Mouse (Mus musculus) adrenal gland, adult (tissue): Measurements from ENCODE around the gene Ddx24.
"Not testable (repeated sequence)": the region's sequence is repeated elsewhere in the genome, so short reads cannot be mapped to it uniquely, and the experiment has no call there.

Source experiments
- DNase-seq, 2 experiments: peaks; one replicate each; pipeline ENCODE4 v3.0.0; 2022 to 2023; ENCODE audit warnings: low spot score in 1 of 2; ENCODE audit not compliant: inconsistent age in 2 of 2

Gene Ddx24

DNA sequence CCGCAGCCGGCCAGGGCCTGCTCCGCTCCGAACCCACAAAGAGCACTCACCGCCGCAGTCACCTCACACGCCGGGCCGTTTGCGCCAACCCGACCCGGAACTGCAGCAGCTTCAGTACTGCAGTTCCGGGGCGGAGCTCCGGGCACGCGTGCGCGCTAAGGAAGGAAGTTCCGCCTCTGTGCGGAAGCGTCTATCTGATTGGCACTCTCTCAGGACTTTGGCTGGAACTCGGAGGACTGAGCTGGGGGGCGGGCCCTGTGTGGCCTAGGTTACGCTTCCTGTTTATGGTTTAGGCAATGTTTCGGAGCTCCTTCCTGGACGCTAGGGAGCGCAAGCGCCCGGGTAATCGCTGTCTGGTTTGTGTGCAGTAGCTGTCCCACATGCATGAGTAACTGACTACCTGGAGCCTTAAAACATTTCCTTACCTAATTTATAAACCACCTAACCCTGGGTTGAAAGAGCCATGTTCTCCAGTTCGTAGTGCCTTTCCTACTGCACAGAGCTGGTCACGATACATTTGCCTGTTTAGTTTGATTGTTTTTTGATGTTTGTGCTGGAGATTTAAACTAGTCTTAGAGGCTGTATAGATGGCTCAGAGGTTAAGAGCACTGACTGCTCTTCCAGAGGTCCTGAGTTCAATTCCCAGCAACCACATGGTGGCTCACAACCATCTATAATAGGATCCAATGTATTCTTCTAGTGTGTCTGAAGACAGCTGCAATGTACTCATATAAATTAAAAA is at the start of gene Ddx24:
Ddx24 (minus strand) TSS at position 102 of the 742 bp plus-strand sequence.
- peak; percentile 99 for DNase-seq

DNA sequence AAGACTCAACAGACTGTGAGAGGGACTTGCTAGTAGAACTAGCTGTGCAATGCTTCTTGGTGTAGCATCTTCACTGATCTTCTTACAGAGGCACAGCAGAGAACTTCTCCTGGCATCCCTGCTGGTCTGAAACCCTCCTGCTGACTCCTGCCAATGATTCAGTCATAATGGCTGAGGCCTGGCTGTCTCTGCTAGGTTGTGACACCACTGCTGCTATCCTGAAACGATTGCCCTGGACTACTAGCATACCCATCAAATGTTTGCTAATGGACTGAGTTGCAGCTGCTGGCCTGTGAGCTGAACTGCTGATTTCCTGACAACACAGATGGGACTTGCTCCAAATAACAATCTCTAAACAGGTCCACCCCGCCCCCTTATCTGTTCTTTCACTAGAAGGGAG is 48.9 kb upstream of the Ddx24 start:
- peak in 1 of 2 experiments; percentile 35 for DNase-seq

DNA sequence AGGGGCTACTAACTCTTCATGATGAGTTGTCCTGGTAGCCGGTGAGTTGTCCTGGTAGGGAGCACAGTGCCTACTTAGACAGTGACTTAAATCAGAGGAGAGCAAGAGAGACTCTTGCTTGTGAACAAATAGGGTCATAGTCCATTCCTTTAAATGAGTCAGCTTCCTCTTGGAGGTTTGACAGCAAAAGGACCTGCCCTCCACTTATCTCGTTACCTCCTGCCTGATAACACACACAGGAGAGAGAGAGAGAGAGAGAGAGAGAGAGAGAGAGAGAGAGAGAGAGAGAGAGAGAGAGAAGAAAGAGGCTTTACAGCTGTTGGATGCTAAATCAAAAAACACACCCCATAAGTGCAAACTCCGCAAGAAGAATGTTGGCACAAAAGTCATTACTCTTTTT is 31.5 kb upstream of the Ddx24 start, which contains the start of gene Ifi27l2b:
Ifi27l2b (minus strand) TSS at position 84 of the 400 bp plus-strand sequence.
- no peak for DNase-seq

DNA sequence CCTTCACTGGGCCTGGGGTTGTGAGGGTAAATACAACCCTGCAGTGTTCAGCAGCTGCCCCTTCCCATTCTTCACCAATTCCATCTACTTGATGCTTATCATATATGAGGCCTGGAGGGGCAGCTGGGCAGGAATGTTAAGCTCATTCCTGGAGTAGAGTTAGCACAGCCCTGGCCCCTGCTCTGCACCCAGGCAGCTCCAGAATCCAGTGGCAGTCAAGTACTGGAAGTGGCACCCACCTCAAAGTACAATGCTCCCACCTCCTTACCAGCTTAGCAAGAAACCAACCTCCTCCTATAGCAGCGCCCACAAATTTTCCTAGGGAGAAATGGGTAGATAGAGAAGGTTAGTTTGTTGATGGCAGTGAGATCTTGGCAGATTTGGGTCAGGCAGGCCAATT is 31.1 kb upstream of the Ddx24 start:
- not testable (repeated sequence) for DNase-seq

DNA sequence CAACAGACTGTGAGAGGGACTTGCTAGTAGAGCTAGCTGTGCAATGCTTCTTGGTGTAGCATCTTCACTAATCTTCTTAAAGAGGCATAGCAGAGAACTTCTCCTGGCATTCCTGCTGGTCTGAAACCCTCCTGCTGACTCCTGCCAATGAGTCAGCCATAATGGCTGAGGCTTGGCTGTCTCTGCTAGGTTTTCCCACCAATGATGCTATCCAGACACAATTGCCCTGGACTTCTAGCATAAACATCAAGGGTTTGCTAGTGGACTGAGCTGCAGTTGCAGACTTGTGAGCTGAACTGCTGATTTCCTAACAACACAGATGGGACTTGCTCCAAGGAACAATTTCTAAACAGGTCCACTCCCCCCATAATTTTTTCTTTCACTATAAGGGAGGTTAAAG is 27.7 kb upstream of the Ddx24 start:
- DNase-seq = no peak

DNA sequence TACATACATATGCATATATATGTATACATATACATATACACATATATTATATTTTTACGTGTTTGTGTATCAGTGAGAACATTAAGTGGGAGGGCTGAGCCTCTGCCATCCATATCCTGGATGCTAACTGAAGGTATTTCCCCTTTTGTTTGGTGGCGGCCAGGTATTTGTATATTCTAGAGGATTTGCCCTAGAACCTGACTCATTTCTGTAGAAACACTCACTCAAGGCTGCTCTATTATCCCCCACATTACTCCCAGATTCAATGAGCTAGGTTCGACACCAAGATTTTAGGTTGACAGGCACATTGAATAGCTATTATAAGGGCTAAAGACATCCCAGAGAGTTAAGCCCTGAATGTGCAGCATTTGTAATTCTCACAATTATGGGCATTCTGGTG is 19.4 kb upstream of the Ddx24 start:
- peak in 1 of 2 experiments; percentile 16 for DNase-seq

DNA sequence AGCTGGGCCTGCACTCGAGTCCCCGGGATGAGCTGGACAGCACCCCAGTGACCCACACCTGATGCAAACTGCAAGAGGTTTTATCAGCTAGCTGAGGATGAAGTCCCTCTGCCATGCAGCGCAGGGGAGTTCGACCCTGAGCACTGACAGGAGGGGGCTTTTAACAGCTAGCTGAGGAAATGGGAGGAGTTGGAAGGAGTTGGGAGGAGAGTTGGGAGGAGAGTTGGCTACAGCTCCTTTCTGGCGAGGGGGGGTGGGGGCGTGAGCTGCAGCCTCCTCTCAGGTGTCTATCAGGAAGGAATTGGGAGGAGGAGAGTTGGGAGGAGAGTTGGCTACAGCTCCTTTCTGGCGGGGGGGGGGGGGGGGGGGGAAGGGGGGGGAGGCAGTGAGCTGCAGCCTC is 18.6 kb upstream of the Ddx24 start:
- DNase-seq = peak in 1 of 2 experiments; percentile 22

DNA sequence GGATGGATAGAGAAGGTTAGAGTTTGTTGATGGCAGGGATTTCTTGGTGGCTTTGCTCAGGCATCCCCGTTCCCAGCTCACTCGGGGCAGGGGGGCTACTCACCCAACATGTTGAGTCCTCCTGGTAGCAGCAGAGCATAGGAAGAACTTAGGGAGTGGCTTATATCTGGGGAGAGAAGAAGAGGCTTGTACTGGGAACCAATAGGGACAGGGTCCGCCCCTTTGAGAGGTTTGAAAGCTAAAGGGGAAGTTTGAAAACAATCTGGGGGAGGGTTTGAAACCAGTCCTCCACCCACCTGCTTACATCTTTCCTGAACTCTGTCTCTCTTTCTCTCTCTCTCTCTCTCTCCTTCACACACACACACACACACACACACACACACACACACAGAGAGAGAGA is 17.9 kb upstream of the Ddx24 start, which contains the start of gene Ifi27l2a:
Ifi27l2a (minus strand) TSS at position 157 of the 400 bp plus-strand sequence.
- peak in 1 of 2 experiments; percentile 54 for DNase-seq

DNA sequence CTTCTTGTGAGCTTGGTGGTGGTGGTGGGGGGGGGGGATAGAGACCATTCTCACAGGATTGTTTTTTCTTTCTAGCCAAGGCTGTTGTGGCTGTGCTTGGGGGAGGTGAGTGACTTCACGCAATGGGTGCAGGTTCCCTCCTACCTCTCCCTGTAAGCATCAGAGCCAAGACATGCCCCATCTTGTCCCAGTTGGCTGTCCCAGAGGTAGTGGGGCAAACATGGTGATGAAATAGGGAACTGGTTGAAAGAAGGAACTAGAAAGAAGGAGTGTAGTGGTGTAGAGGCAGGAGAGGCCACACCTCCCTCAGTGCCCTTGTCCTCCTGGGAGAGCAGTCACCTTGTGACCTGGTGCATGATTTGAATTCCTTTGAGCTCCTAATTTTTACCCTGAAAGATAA is 12.0 kb upstream of the Ddx24 start:
- peak in 1 of 2 experiments; percentile 58 for DNase-seq

DNA sequence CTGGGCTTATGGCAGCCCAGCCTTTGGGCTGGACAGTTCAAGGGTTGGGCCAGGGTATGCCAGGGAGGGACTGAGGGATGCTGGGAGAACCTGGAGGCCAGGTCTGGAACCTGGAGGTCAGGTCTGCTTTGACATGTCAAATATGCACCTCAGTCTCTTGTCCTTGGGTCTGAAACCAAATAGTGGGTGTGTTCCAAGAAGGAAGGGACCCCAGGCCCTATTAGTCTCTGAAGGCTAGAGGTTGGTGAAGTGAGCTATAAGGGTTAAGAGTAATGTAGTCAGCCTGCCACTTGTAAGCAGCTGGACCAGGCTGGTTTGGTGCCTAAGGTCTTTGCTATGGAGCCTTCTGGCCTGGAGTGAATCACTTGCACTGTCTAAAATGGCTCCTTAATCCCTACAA is 9.2 kb upstream of the Ddx24 start:
- DNase-seq = peak in 1 of 2 experiments; percentile 63

DNA sequence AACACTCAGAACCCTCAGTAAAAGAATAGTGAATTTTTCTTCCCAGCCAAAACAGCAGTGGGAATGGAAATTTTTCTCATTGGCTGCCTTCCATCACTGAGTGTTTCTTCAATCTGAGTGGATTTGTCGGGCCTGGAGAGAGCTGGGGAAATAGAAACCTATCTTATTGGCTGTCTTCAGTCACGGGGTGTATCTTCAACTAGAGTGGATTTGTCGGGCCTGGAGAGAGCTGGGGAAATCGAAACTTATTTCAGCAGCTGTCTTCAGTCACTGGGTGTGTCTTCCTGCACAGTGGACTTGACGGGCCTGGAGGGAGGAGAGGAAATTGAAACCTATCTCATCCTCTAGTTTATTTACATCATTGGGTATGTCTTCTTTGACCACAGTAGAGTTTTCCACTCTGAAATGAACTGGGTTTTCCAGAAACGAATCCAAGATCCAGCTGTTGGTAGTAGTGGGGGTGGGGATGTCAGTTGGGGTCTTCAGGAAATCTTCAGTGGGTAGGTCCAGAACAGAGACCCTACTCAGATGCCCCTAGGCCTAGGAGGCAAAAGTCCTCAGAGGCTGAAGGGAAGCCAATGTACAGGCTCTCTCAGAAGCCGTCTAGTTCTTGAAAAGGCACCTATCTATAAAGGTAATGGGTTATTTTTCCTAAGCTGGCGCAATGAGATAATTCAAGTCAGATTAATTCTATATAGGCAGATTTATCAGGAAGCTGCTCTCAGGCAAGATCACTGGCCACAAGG is 8.5 kb upstream of the Ddx24 start, which contains the start of gene Ifi27:
Ifi27 (plus strand) TSS at position 226 of the 746 bp plus-strand sequence.
- DNase-seq = peak; percentile 88 to 97

DNA sequence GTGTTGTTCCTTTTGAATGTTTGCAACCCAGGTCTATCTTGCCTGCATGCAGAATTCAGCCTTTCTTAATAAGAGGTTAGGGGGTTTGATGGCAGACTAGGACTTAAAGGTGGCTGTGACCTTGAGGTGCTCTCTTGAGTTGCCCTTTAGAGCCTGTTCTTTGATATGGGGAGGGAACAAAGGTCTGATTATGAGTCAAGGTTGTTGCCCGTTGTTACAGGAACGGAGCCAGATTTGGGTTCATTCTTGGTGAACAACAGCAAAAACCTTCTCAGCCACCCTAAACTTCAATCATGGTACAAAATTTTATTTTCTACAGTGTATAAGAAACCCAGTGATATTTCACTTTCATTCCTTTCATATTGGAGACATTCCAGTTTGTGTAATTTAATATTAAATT is 7.8 kb upstream of the Ddx24 start:
- peak; percentile 81 to 89 for DNase-seq

DNA sequence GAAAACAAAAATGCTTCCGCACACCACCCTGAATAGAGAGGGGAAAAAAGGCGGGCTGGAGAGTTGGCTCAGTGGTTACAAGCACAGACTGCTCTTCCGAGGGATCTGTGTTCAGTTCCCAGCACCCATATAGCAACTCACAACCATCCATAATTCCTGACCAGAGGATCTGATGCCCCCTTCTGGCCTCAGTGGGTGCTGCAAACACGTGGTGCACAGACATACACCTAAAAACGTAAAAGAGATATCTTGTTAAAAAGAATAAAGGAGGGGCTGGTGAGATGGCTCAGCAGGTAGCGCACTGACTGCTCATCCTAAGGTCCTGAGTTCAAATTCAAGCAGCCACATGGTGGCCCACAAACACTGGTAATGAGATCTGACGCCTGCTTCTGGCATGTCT is 1.1 kb upstream of the Ddx24 start:
- no peak for DNase-seq

DNA sequence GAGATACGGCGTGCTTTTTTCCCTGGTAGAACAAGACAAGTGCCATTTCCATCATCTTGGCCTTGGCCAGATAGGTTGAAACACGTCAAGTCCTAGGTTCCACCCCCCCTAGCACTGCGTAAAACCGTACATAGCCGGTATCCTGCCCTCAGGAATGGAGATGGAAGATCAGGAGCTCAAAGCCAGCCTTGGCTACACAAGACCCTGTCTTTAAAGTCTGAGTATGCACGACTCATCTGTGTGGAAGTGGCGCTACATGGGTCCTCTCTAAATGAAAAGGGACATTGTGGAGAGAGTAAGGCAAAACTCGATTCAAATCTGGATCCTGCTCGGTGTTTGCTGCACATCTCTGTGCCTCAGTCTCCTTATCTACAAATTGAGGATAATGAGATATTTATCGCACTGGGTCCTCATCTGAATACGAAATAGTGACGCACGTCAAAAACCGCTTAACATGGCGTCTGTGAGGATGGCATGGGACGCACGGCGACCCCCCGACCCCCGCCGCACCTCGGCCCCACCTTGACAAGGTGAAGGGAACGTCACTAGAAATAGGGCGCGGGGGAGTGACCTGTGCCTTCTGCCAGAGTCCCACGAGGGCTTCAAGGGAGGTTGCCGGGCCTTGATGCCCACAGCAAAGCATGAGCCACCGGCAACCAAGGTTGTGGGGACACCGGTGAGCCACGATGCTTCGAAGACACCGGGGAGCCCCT is 458 bp downstream of the Ddx24 start:
- DNase-seq = no peak

DNA sequence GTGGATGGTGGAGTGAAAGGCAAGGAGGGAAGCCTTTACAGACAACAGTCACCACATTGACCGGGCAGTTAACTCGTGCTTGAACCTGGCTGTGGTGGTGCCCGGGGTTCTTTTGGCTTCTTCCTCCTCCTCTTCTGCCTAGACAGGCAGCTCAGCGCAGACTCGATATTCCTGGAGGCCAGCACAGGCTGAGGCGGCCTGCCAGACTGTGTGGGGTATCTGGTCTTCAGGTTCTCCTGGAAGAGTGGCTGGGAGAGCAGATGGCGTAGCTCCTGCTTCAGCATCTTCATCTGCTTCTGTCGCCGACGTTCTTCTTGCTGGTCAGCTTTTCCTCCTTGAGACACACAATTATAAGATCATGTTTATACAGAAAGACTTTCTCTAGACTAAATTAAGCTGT is 17.5 kb downstream of the Ddx24 start:
- DNase-seq = no peak

DNA sequence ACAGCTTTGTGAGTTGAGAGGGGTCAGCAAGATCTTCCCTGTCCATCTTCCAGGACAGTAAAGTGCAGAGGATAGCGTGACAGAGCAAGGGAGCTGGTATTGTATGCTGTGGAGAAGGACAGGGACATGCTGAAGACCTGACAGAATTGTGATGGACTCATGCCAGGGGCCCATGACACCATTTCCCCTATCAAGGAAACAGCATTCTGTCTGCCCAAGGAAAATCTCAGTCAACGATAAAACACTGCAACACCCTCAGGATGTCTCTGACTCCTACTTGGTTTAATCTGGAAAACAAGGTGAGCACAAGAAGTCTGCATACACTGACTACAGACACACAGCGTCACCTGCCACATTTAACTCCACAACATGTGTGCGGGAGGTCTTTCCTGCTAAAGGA is 17.9 kb downstream of the Ddx24 start, which contains the start of gene 9330161L09Rik:
9330161L09Rik (minus strand) TSS at position 101 of the 400 bp plus-strand sequence.
- no peak for DNase-seq

DNA sequence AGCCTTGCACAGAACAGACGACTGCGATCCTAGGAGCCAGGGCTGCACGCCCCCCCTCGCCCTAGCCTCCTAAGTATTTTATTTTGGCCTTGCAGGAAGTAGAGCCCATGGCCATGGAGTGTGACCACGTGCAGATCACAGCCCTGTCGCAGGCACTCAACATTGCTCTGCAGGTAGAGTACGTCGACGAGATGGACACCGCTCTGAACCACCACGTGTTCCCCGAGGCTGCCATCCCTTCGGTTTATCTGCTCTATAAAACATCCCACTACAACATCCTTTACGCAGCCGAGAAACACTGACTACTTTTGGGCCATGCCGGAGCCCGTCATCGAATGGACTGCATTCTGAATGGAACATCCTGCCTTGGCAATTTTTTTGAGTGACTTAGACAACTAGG is 21.5 kb downstream of the Ddx24 start:
- no peak for DNase-seq

DNA sequence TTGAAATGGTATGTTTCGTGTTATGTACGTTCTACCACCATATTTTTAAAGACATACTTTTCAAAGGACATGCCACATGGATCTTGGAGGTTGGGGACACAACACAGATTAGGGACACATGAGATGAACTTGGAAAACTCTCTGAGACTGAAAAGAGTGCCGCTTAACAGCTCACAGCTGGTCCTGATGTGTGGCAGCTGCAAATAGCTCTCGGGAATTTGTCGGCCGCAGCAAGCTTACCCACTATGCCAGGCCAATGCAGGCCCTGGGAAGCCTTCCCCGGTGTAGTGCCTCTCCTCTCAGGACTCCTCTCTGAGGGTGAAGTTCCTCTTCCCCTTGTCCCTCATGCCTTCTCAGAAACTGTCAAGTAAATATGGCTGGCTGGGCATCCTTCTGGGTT is 28.9 kb downstream of the Ddx24 start:
- no peak for DNase-seq

DNA sequence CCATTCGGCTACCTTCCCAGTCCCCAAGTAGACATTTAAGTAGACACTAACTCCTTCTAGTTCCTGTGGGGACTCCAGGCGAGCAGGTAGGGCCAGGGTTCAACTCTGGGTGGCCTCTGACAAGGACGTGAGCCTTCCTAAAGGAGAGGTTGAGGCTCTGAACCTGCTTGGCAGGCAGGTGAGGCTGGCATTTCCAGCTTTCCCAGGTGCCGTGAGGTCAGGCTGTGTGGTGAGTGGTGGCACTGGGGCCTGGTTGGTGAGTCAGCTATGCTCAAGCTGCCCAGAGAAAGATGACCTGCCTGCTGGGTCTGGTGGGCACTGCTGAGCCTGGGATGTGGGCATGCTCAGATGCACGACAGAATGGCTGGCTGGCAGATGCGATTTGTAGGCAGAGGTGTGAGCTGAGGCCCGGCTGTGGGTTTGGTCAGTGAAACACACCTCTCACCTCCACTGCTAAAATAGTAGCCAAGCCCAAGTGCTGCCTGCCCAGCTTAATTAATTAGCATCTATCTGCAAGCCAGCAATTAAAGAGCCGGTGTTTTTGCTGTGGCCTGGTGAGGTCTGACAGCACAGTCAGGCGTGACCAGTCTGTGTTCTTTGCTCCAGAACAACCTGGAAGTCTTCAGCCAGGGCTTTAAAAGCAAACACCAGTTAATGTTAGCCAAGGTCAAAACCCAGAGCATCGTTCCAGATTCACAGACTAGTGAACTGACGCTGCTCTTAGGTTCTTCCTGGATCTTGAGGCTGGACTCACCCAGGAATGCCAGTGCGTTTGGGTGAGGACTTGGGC is 29.9 kb downstream of the Ddx24 start:
- no peak for DNase-seq

DNA sequence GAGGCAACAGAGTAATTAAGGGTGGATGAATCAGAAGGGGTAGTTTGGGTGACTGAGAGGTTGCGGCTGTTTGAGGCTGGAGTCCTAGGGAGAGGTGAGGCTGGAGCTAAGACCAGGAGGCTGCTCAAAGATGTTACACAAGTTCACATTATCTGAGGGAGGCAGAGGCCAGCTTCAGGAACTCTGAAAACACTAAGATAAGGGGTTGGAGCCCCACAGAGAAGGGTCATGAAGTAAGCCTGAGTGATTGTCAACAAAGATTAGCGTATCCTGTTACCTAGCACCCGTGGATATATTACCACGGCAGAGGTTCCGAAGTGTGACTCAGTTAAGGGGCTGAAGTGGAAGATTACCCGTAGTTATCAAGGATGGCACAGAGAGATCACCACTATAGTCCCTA is 32.1 kb downstream of the Ddx24 start:
- no peak for DNase-seq

DNA sequence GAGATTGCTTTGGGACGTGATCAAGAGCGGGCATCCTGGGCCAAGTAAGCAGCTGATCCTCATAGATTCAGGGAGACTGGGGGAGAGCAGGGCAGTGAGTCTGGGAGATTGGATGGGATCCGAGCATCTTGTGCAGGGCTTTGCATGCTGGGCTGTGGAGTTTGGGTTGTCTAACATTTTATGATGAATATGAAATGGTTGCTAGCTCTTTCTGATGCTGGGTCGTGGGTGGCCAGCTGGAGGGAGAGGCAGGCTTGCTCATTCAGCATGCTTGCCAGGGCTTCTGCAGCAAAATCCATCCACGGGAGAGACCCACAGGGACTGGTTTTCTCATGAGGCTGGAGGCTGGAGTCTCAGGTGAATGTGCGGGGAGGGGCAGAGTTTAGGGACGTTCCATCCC is 34.5 kb downstream of the Ddx24 start:
- DNase-seq = no peak
